Mouse (Mus musculus) cerebellum, adult 2 months (tissue): ENCODE results near the gene Btd. TPM values are rescaled to one million over a fixed set of nuclear protein-coding genes. Genes with fewer than 3 reads are reported as not detected.
A peak's percentile ranks its signal among the peaks of the same experiment; 100 is the strongest.
"Not testable (repeated sequence)": the region's sequence is repeated elsewhere in the genome, so short reads cannot be mapped to it uniquely, and the experiment has no call there.

Source experiments
- DNase-seq, 2 experiments: peaks; one replicate each; pipeline ENCODE4 v3.0.0; 2021
- H3K27ac ChIP-seq: fragments of 200-500 bp; 2 replicates; pipeline ENCODE4 v1.5.1; 2012; ENCODE audit warnings: low read length, control low read depth, inconsistent platforms; ENCODE audit not compliant: insufficient read depth
- H3K27me3 ChIP-seq: fragments of 200-500 bp; 2 replicates; pipeline ENCODE4 v1.6.1; 2012; ENCODE audit warnings: inconsistent platforms, mild to moderate bottlenecking, low read length, moderate library complexity; ENCODE audit not compliant: control insufficient read depth, insufficient read depth
- H3K4me1 ChIP-seq: fragments of 200-500 bp; 2 replicates; pipeline ENCODE4 v1.6.1; 2011; ENCODE audit warnings: low read length; ENCODE audit not compliant: control insufficient read depth, insufficient read depth
- H3K4me3 ChIP-seq: fragments of 200-500 bp; replicated peaks from 2 replicates; pipeline ENCODE3; 2011; ENCODE audit warnings: mild to moderate bottlenecking, low read depth, low read length, control low read depth; ENCODE audit not compliant: insufficient read depth
- CTCF ChIP-seq: fragments of 200-500 bp; IDR thresholded peaks from 2 replicates; pipeline ENCODE4 v1.5.1; 2011; ENCODE audit warnings: low read depth, mild to moderate bottlenecking, control low read depth, low read length, moderate library complexity, borderline replicate concordance; ENCODE audit not compliant: insufficient read depth
- POLR2A ChIP-seq: fragments of 200-500 bp; IDR thresholded peaks from 2 replicates; pipeline ENCODE4 v1.6.1; 2011; ENCODE audit warnings: low read length, control low read depth, borderline replicate concordance; ENCODE audit not compliant: insufficient read depth
- WGBS: fragments of 180-500 bp; shearing (Covaris S2); methylation state at CpG from one replicate; pipeline ENCODE4 v1.1.7; 2018; 5-methylcytosine and 5-hydroxymethylcytosine counted together
- polyA plus RNA-seq: library from polyadenylated mRNA; depleted of rRNA; stranded (reverse); fragments of >200 nt; gene quantifications from 2 replicates; pipeline ENCODE4 v1.2.3, GENCODE M21; 2012; rRNA removed

Btd gene
- 19.9 and 20.5 TPM in 2 replicates for polyA plus RNA-seq

DNA sequence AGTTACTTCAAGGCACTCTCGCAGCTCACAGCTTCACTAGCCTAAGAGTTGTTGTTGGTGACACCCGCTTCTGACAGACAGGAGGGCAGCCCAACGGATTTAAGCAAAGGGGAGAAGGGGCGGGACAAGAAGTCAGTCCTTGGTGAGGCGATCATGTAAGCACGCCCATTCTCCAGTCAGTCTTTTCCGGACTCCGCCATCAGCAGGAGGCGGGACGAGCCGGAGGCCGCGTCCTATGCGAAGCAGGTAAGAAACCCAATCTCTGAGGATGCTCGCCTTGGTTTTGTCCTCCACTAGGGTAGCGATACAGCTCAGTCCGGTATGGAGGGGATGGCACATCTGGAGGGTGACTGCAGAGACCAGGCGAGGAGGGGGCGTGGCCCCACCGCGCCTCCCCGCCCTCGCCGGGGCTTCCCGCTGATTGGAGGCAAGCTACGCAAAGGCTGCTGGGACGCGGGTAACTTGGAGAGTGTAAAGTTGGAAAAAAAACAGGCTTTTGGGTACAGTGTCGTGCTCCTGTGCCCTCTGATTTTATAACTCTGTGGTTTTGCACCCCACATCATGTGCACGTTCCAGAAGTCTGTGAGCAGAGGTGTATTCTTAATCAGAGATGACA lies at the start of gene Btd, which contains the start of gene Hacl1:
Gene Btd (plus strand): TSS at position 139 of the 616 bp plus-strand sequence.
Gene Hacl1 (minus strand): TSS at position 397 of the 616 bp plus-strand sequence.
- H3K27me3 ChIP-seq = no peaks in the 10 kb centered on the region
- peak; percentile 86 for DNase-seq
- TF ChIP-seq POLR2A (no peak), CTCF (no peak)
- peak within 1 kb of the TSS; percentile 35; the same call in 1 of the 2 replicates for H3K27ac ChIP-seq
- WGBS = under 1% methylated on average over 30 of the region's 30 CpGs
- peaks cover 3% of the 10 kb centered on the region; the same call in 1 of the 2 replicates for H3K4me1 ChIP-seq
- peak within 1 kb of the TSS; percentile 86 for H3K4me3 ChIP-seq

DNA sequence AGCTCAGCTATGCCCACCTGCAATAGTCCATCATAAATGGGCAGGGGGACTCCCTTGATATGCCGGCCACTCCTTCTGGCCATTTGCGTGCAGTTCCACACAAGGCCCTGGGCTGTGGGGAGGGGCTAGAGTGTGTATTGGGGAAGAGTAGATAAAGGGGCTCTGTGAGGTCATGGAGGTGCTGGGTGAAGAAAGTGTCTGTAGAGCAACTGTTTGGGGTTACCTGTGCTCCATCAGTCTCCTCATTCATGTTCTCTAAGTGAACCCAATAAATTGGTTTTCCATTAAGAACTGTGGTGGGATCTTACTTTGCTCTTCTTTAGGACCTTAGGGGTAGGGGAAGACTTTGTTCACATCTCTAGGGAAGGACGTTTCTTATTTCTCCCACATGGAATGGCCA lies 49.6 kb upstream of the Btd start, which contains the start of gene Colq:
Gene Colq (minus strand): TSS at position 101 of the 400 bp plus-strand sequence.
- H3K27ac ChIP-seq = no peak within 1 kb of the TSS
- no peak for DNase-seq
- H3K4me3 ChIP-seq = no peak within 1 kb of the TSS
- H3K27me3 ChIP-seq = no peaks in the 10 kb centered on the region
- no peaks in the 10 kb centered on the region for H3K4me1 ChIP-seq
- no peak for TF ChIP-seq POLR2A
- TF ChIP-seq CTCF = no peak
- WGBS = 85% methylated on average over 3 of the region's 3 CpGs

DNA sequence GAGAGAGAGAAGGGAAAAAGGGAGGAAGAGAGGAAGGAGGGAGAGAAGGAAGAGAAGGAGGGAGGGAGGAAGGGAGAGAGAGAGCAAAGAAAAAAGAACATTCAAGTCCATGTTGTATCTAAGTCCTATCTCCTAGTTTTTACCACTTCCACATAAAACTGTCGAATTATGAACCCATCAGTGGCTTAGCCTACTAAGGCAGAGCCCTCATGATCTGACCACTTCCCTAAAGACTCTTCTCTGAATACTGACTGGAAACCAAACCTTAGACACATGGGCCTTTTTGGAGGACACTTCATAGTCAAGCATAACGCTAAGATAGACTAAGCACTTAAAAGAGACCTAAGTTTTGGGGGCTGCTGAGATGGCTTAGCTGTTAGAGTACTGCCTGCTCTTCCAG lies 47.8 kb upstream of the Btd start:
- Histone ChIP-seq H3K27me3 (no peaks in the 10 kb centered on the region), H3K4me1 (no peaks in the 10 kb centered on the region), H3K4me3 (no peak overlapping the region), H3K27ac (no peak overlapping the region)
- WGBS = 85% methylated on average over 2 of the region's 2 CpGs
- no peak for DNase-seq
- TF ChIP-seq POLR2A = no peak
- no peak for TF ChIP-seq CTCF

DNA sequence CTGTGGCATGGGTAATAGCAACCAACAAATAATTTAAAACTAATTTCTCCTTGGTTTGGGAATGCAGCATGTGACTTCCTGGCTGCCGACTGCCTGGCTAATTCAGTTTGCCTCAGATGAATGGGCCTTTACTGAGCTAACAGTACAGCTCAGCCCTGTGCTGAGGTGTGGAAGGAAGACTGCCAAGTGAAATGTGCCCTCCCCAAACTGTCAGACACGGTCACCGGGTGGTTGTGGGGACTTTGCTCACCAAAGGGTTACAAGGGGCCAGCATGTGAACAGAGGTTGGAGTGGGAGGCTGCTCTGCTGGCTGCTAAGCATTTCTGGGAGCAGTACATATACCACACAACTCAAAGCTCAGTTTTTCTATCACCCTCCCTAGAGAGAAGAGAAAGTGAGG lies 46.1 kb upstream of the Btd start:
- 55% methylated on average over 3 of the region's 3 CpGs for WGBS
- no peak overlapping the region for H3K27ac ChIP-seq
- no peak overlapping the region for H3K4me3 ChIP-seq
- no peaks in the 10 kb centered on the region for H3K4me1 ChIP-seq
- no peak for TF ChIP-seq CTCF
- TF ChIP-seq POLR2A = no peak
- DNase-seq = no peak
- H3K27me3 ChIP-seq = no peaks in the 10 kb centered on the region

DNA sequence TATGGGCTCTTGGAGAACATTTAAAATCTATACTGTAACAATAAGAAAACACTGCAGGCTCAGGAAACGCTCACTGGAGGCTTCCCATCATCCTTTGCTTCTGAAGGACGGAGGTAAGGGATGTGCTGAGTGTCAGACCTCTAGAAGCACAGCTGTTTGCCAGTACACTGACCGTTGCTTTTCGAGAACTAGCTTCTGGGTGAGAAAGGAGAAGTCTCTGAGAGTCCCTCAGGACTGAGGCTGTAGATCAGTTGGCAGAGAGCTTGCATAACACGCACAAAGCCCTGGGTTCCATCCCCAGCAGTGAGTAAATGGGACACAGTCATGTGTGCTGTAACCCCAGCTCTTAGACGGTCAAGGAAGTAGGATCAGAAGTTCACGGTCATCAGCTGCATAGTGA lies 44.4 kb upstream of the Btd start:
- TF ChIP-seq POLR2A = no peak
- TF ChIP-seq CTCF = no peak
- no peak for DNase-seq
- Histone ChIP-seq H3K4me1 (no peaks in the 10 kb centered on the region), H3K27me3 (no peaks in the 10 kb centered on the region), H3K4me3 (no peak overlapping the region), H3K27ac (no peak overlapping the region)
- WGBS = 80% methylated on average over 7 of the region's 7 CpGs

DNA sequence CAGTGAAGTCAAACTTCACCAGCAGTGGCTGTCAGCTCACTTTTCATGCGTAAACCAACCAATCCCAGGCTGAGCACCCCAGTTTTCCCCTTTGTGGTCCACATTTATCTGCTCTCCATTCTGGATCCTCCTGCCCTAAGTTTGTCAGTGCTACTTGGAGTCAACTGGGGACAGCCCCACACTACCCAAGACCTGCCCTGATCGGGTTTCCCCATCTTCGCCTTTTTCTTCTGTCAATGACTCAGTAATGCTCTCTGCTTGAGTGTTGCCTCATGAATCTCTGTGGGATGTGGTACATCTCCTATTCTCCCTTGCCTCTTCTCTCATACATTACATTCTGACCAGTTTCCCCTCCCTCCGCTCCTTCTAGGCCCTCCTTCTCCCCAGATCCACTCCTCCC lies 43.4 kb upstream of the Btd start:
- no peak for TF ChIP-seq POLR2A
- TF ChIP-seq CTCF = no peak
- Histone ChIP-seq H3K27me3 (no peaks in the 10 kb centered on the region; the same call in 1 of the 2 replicates), H3K4me1 (no peaks in the 10 kb centered on the region), H3K4me3 (no peak overlapping the region), H3K27ac (no peak overlapping the region)
- WGBS = 93% methylated on average over 4 of the region's 4 CpGs
- DNase-seq = no peak

DNA sequence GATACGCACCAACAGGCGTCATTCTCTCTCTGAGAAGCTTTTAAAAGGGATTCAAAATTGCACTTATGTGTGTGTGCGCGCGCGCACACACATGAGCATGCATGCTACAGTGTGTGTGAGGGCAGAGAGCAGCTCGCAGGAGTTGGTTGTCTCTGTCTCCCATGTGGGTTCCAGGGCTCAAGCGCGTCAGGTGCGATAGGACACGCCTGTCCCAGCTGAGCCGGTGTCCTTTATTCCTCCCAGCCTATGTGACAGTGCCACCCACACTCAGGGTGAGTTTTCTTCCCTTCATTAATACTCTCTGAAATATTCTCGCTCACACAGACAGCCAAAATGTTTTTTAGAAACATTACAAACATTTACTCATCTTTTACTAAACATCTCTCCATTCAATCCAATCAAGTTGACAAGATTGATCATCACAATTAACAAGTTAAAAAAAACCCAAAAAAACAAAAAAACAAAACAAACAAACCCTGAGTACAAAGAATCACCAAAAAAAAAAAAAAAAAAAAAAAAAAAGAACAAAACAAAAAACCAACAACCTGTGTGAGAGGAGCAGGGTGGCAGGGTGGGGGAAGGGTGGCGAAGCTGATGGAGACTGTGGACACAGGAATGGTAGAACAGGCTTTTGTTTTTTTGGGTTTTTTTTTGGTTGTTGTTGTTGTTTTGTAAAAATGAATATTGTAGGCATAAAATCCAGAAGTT lies 38.8 kb upstream of the Btd start:
- no peak for DNase-seq
- Histone ChIP-seq H3K27ac (no peak overlapping the region), H3K27me3 (no peaks in the 10 kb centered on the region; the same call in 1 of the 2 replicates), H3K4me1 (no peaks in the 10 kb centered on the region), H3K4me3 (no peak overlapping the region)
- WGBS = 94% methylated on average over 14 of the region's 14 CpGs
- TF ChIP-seq POLR2A (no peak), CTCF (no peak)

DNA sequence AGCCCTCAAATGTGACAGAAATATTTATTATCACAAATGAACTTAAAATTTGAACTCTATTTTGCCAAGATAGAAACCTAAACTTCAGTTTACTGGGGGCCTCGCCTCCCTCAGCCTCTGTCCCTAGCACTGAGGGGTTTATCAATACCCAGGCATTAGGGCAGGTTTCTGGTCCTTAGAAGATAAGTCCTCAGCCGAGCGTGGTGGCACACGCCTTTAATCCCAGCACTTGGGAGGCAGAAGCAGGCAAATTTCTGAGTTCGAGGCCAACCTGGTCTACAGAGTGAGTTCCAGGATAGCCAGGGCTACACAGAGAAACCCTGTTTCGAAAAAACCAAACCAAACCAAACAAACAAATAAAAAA lies 38.2 kb upstream of the Btd start:
- not testable (repeated sequence) for H3K4me1 ChIP-seq, DNase-seq, H3K4me3 ChIP-seq, H3K27me3 ChIP-seq, H3K27ac ChIP-seq
- 91% methylated on average over 6 of the region's 6 CpGs for WGBS
